In the genomic region with DNA sequence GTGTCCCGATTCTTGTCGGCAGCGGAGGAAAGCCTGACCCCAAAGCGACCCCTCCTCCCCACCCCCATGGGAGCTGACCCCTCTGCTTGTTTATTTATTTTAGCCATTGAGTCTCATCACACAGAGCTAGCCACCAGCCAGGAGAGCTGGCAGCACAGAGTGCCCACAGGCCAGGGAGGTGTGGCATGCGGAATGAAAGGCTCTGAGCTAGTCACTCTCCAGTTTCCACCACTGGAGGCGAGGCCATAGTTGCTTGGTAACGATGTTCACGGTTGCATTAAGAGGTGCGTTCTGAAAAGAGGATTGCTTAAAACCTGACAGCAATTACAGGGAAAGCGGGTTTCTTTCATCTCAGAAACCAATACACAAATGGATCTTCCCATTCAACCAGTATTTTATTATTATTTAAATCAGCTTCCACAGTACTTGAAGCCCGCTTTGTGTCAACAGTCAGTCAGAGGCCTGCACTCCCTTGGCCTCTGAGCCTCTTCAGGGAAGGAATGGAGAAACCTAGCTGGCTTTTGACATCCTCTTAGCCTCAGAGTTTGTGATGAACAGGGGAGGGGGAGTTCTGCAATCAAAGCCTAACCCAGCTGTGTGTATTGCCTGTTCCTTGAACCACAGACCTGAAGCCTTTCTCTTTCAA, we compare ENCODE assay signal across 10 mouse cellular contexts.
DNase-seq lines count a peak whose midpoint lies in the region; ATAC-seq lines count a peak whose summit lies in the region.
"Had no signal": no experiment of that assay in that cellular context is flagged by ENCODE, and none has a peak within 500 bp of the region (broad histone marks: within the 10 kb centered on the region; RNA-seq: fewer than 3 reads in every experiment).

No protein-coding gene starts in this region.

- peaks cover 4% of the 10 kb centered on the region; the same call in 1 of the 2 replicates for H3K27me3 ChIP-seq in heart, embryonic 11.5 days (ENCODE audit: control insufficient read depth, insufficient read depth, low read length)
- peaks cover 14% of the 10 kb centered on the region for H3K27me3 ChIP-seq in heart, embryonic 12.5 days (replicated peaks)
- H3K27me3 ChIP-seq in forebrain, embryonic 14.5 days (replicated peaks; ENCODE audit: control insufficient read depth, insufficient read depth, low read length), result no peaks in the 10 kb centered on the region
- peaks cover 7% of the 10 kb centered on the region; the same call in 1 of the 2 replicates for H3K27me3 ChIP-seq in midbrain, embryonic 11.5 days (ENCODE audit: control insufficient read depth, insufficient read depth, low read length)
- H3K27me3 ChIP-seq: CH12.LX had no signal

- no peak overlapping the region for H3K4me3 ChIP-seq in heart, embryonic 11.5 days (ENCODE audit: low read depth, low read length)
- H3K4me3 ChIP-seq in heart, embryonic 12.5 days, result no peak overlapping the region
- no peak overlapping the region for H3K4me3 ChIP-seq in forebrain, embryonic 14.5 days (ENCODE audit: low read depth, low read length)
- H3K4me3 ChIP-seq in midbrain, embryonic 11.5 days (ENCODE audit: low read depth, low read length), result no peak overlapping the region
- H3K4me3 ChIP-seq: heart, embryonic 13.5 days had no signal

- no peaks in the 10 kb centered on the region for H3K9me3 ChIP-seq in heart, embryonic 11.5 days (replicated peaks; ENCODE audit: control insufficient read depth, low read length)
- H3K9me3 ChIP-seq in heart, embryonic 12.5 days (replicated peaks), result no peaks in the 10 kb centered on the region
- H3K9me3 ChIP-seq in forebrain, embryonic 14.5 days (replicated peaks; ENCODE audit: control insufficient read depth, low read length), result no peaks in the 10 kb centered on the region
- H3K9me3 ChIP-seq in midbrain, embryonic 11.5 days (ENCODE audit: control insufficient read depth, low read length), result no peaks in the 10 kb centered on the region
- H3K9me3 ChIP-seq: heart, embryonic 13.5 days had no signal

- H3K36me3 ChIP-seq in heart, embryonic 11.5 days (ENCODE audit: control insufficient read depth, insufficient read depth, low read length), result no peaks in the 10 kb centered on the region
- H3K36me3 ChIP-seq in heart, embryonic 12.5 days, result no peaks in the 10 kb centered on the region
- no peaks in the 10 kb centered on the region for H3K36me3 ChIP-seq in forebrain, embryonic 14.5 days (ENCODE audit: control insufficient read depth, insufficient read depth, low read length)
- H3K36me3 ChIP-seq in midbrain, embryonic 11.5 days (ENCODE audit: control insufficient read depth, insufficient read depth, low read length), result no peaks in the 10 kb centered on the region
- H3K36me3 ChIP-seq: heart, embryonic 13.5 days had no signal

- no peak overlapping the region for H3K27ac ChIP-seq in heart, embryonic 11.5 days (ENCODE audit: low read depth, low read length)
- H3K27ac ChIP-seq in heart, embryonic 12.5 days (ENCODE audit: poor library complexity, severe bottlenecking), result no peak overlapping the region
- H3K27ac ChIP-seq in forebrain, embryonic 14.5 days (ENCODE audit: low read depth, low read length), result peak overlapping the region; percentile 63; the same call in 1 of the 2 replicates
- H3K27ac ChIP-seq in midbrain, embryonic 11.5 days (ENCODE audit: low read depth, low read length), result no peak overlapping the region
- H3K27ac ChIP-seq: heart, embryonic 13.5 days had no signal

- H3K4me2 ChIP-seq in heart, embryonic 11.5 days, result peak overlapping the region; percentile 16
- H3K4me2 ChIP-seq in heart, embryonic 12.5 days, result no peak overlapping the region
- H3K4me2 ChIP-seq in forebrain, embryonic 14.5 days (ENCODE audit: low read length), result 0 out of 2 replicates have a peak overlapping the region, but pooled peaks have one; percentile 1
- no peak overlapping the region for H3K4me2 ChIP-seq in midbrain, embryonic 11.5 days
- H3K4me2 ChIP-seq: heart, embryonic 13.5 days had no signal

- peaks cover 12% of the 10 kb centered on the region; the same call in 1 of the 2 replicates for H3K4me1 ChIP-seq in heart, embryonic 11.5 days (ENCODE audit: control insufficient read depth, insufficient read depth, low read length)
- H3K4me1 ChIP-seq in heart, embryonic 12.5 days (replicated peaks), result peaks cover 19% of the 10 kb centered on the region
- peaks cover 12% of the 10 kb centered on the region for H3K4me1 ChIP-seq in forebrain, embryonic 14.5 days (ENCODE audit: control insufficient read depth, insufficient read depth, low read length)
- peaks cover 19% of the 10 kb centered on the region for H3K4me1 ChIP-seq in midbrain, embryonic 11.5 days (ENCODE audit: control insufficient read depth, insufficient read depth, low read length)

- 25% methylated on average over 11 of the region's 11 CpGs for WGBS in heart, embryonic 11.5 days (ENCODE audit: insufficient replicate concordance)
- 23% methylated on average over 11 of the region's 11 CpGs for WGBS in heart, embryonic 12.5 days
- 7% methylated on average over 11 of the region's 11 CpGs for WGBS in forebrain, embryonic 14.5 days
- WGBS in midbrain, embryonic 11.5 days, result 3% methylated on average over 11 of the region's 11 CpGs

- 0 out of 2 replicates have a peak, but pooled peaks have one; percentile 2 for ATAC-seq in heart, embryonic 11.5 days (replicated peaks; ENCODE audit: insufficient number of reproducible peaks, low FRiP score, low TSS enrichment)
- no peak for ATAC-seq in heart, embryonic 12.5 days (ENCODE audit: insufficient number of reproducible peaks, low FRiP score)
- peak; percentile 80 for ATAC-seq in forebrain, embryonic 14.5 days
- peak; percentile 85 for ATAC-seq in midbrain, embryonic 11.5 days (ENCODE audit: low FRiP score)

- DNase-seq in ZHBTc4 (ENCODE audit: low read depth, low spot score) (peak; percentile 71), liver (no peak)
- peak; percentile 79 for DNase-seq in forebrain, embryonic 14.5 days (ENCODE audit: low spot score)
- peak; percentile 93 for DNase-seq in midbrain, embryonic 11.5 days (ENCODE audit: low spot score, missing footprints)
- DNase-seq in gastrocnemius, postnatal 25 days, result no peak
- no peak for DNase-seq in heart, postnatal 10 days

- H3K9ac ChIP-seq in heart, embryonic 11.5 days (ENCODE audit: low read depth, low read length), result no peak overlapping the region
- H3K9ac ChIP-seq in heart, embryonic 12.5 days, result no peak overlapping the region
- H3K9ac ChIP-seq in forebrain, embryonic 14.5 days (ENCODE audit: low read length), result no peak overlapping the region
- no peak overlapping the region for H3K9ac ChIP-seq in midbrain, embryonic 11.5 days (ENCODE audit: low read length)
- H3K9ac ChIP-seq: heart, embryonic 13.5 days had no signal

- intact Hi-C loops in heart, postnatal 10 days (cut with DNase I), result no loop called here

Comparison
In these comparisons a context has a peak if more than half of its experiments do, and no peak if none do; other contexts are left out.
1. H3K4me2 ChIP-seq: peak in heart, embryonic 11.5 days (single experiment) and forebrain, embryonic 14.5 days (single experiment); none in heart, embryonic 12.5 days (single experiment) and midbrain, embryonic 11.5 days (single experiment).
2. DNase-seq: peak in ZHBTc4 (single experiment), forebrain, embryonic 14.5 days (single experiment) and midbrain, embryonic 11.5 days (single experiment); none in gastrocnemius, postnatal 25 days (single experiment), heart, postnatal 10 days (0 of 2) and liver (single experiment).